Mouse (Mus musculus) cerebellum, adult 2 months (tissue): ENCODE measurements at regions not wholly inside any gene's neighbourhood (a gene's known extent, or its start where the extent isn't known, plus 50 kb on each side); places are given as distances from the start of the nearest gene placed in this dataset.

Experiments
- DNase-seq, 2 experiments: peaks; one replicate each; pipeline ENCODE4 v3.0.0; 2021
- H3K27ac ChIP-seq: fragments of 200-500 bp; 2 replicates; pipeline ENCODE4 v1.5.1; 2012; ENCODE audit warnings: low read length, control low read depth, inconsistent platforms; ENCODE audit not compliant: insufficient read depth
- H3K27me3 ChIP-seq: fragments of 200-500 bp; 2 replicates; pipeline ENCODE4 v1.6.1; 2012; ENCODE audit warnings: inconsistent platforms, mild to moderate bottlenecking, low read length, moderate library complexity; ENCODE audit not compliant: control insufficient read depth, insufficient read depth
- H3K4me1 ChIP-seq: fragments of 200-500 bp; 2 replicates; pipeline ENCODE4 v1.6.1; 2011; ENCODE audit warnings: low read length; ENCODE audit not compliant: control insufficient read depth, insufficient read depth
- H3K4me3 ChIP-seq: fragments of 200-500 bp; replicated peaks from 2 replicates; pipeline ENCODE3; 2011; ENCODE audit warnings: mild to moderate bottlenecking, low read depth, low read length, control low read depth; ENCODE audit not compliant: insufficient read depth
- CTCF ChIP-seq: fragments of 200-500 bp; IDR thresholded peaks from 2 replicates; pipeline ENCODE4 v1.5.1; 2011; ENCODE audit warnings: low read depth, mild to moderate bottlenecking, control low read depth, low read length, moderate library complexity, borderline replicate concordance; ENCODE audit not compliant: insufficient read depth
- POLR2A ChIP-seq: fragments of 200-500 bp; IDR thresholded peaks from 2 replicates; pipeline ENCODE4 v1.6.1; 2011; ENCODE audit warnings: low read length, control low read depth, borderline replicate concordance; ENCODE audit not compliant: insufficient read depth
- WGBS: fragments of 180-500 bp; shearing (Covaris S2); methylation state at CpG from one replicate; pipeline ENCODE4 v1.1.7; 2018; 5-methylcytosine and 5-hydroxymethylcytosine counted together

- WGBS = 72% methylated on average over 2 of the region's 2 CpGs
- Histone ChIP-seq H3K27ac (no peak overlapping the region), H3K4me3 (no peak overlapping the region), H3K27me3 (no peaks in the 10 kb centered on the region), H3K4me1 (peaks cover 7% of the 10 kb centered on the region; the same call in 1 of the 2 replicates)
- no peak for DNase-seq
- TF ChIP-seq CTCF = no peak
- no peak for TF ChIP-seq POLR2A
Observed at GRCm38 (mm10) chr11:64592253-64592652, 155.8 kb upstream of the F930015N05Rik start.

GRCm38 (mm10) chr11:64597305-64597704 is 160.9 kb upstream of the F930015N05Rik start:
- Histone ChIP-seq H3K4me1 (peaks cover 3% of the 10 kb centered on the region; the same call in 1 of the 2 replicates), H3K27me3 (no peaks in the 10 kb centered on the region), H3K27ac (no peak overlapping the region), H3K4me3 (no peak overlapping the region)
- WGBS = 63% methylated on average over 4 of the region's 4 CpGs
- no peak for TF ChIP-seq CTCF
- no peak for TF ChIP-seq POLR2A
- no peak for DNase-seq

- DNase-seq = peak; percentile 20 to 54
- Histone ChIP-seq H3K27me3 (no peaks in the 10 kb centered on the region), H3K4me3 (no peak overlapping the region), H3K27ac (no peak overlapping the region), H3K4me1 (peaks cover 3% of the 10 kb centered on the region; the same call in 1 of the 2 replicates)
- WGBS = 24% methylated on average over 3 of the region's 3 CpGs
- TF ChIP-seq CTCF = no peak
- TF ChIP-seq POLR2A = no peak
Observed at GRCm38 (mm10) chr11:64599178-64599577, 162.7 kb upstream of the F930015N05Rik start.

- DNase-seq = no peak
- Histone ChIP-seq H3K27ac (no peak overlapping the region), H3K27me3 (no peaks in the 10 kb centered on the region), H3K4me3 (no peak overlapping the region), H3K4me1 (peaks cover 3% of the 10 kb centered on the region; the same call in 1 of the 2 replicates)
- WGBS = 28% methylated on average over 10 of the region's 10 CpGs
- TF ChIP-seq CTCF (no peak), POLR2A (no peak)
Observed at GRCm38 (mm10) chr11:64600201-64601102, 164.0 kb upstream of the F930015N05Rik start.

- TF ChIP-seq POLR2A = no peak
- no peak for TF ChIP-seq CTCF
- H3K4me1 ChIP-seq = no peaks in the 10 kb centered on the region
- no peak overlapping the region for H3K27ac ChIP-seq
- H3K4me3 ChIP-seq = no peak overlapping the region
- 78% methylated on average over 2 of the region's 2 CpGs for WGBS
- no peaks in the 10 kb centered on the region for H3K27me3 ChIP-seq
- no peak for DNase-seq
Observed at GRCm38 (mm10) chr11:64609043-64609442, 172.6 kb upstream of the F930015N05Rik start.

GRCm38 (mm10) chr11:64610724-64611123 is 174.3 kb upstream of the F930015N05Rik start:
- Histone ChIP-seq H3K4me3 (no peak overlapping the region), H3K4me1 (no peaks in the 10 kb centered on the region), H3K27ac (no peak overlapping the region), H3K27me3 (no peaks in the 10 kb centered on the region)
- WGBS = 95% methylated on average over 3 of the region's 3 CpGs
- no peak for DNase-seq
- TF ChIP-seq CTCF (no peak), POLR2A (no peak)

GRCm38 (mm10) chr11:64615140-64615539 is 178.7 kb upstream of the F930015N05Rik start:
- no peak overlapping the region for H3K4me3 ChIP-seq
- DNase-seq = no peak
- no peak overlapping the region for H3K27ac ChIP-seq
- H3K4me1 ChIP-seq = no peaks in the 10 kb centered on the region
- H3K27me3 ChIP-seq = no peaks in the 10 kb centered on the region
- 82% methylated on average over 1 of the region's 1 CpGs for WGBS
- TF ChIP-seq POLR2A (no peak), CTCF (no peak)

- no peaks in the 10 kb centered on the region for H3K27me3 ChIP-seq
- 62% methylated on average over 5 of the region's 5 CpGs for WGBS
Observed at GRCm38 (mm10) chr11:64618631-64619385, 182.4 kb upstream of the F930015N05Rik start.

More at GRCm38 (mm10) chr11:64618631-64619385, 182.4 kb upstream of the F930015N05Rik start:
- no peaks in the 10 kb centered on the region for H3K4me1 ChIP-seq
- TF ChIP-seq POLR2A = no peak
- TF ChIP-seq CTCF = no peak
- no peak overlapping the region for H3K27ac ChIP-seq
- H3K4me3 ChIP-seq = no peak overlapping the region
- DNase-seq = no peak
